ENCODE assay signal across 8 mouse cellular contexts in genomic region chr9:75521788-75522187, GRCm38 (mm10). TPM values are rescaled to one million over a fixed set of nuclear protein-coding genes. Genes with fewer than 3 reads are reported as not detected.
DNase-seq lines count a peak whose midpoint lies in the region; ATAC-seq and TF ChIP-seq lines count a peak whose summit lies in the region.

No protein-coding gene starts in this region.

- peaks cover 0 to 10% of the 10 kb centered on the region in 2 experiments; a peak in 2 of 4 replicates for H3K4me1 ChIP-seq in CH12.LX (ENCODE audit: control insufficient read depth in 1 of 2, insufficient read depth in 2 of 2)
- no peaks in the 10 kb centered on the region for H3K4me1 ChIP-seq in bone marrow, adult 2 months (ENCODE audit: control insufficient read depth, insufficient read depth, low read length)
- H3K4me1 ChIP-seq in limb, embryonic 14.5 days (ENCODE audit: control insufficient read depth, insufficient read depth, low read length) = no peaks in the 10 kb centered on the region
- no peaks in the 10 kb centered on the region for H3K4me1 ChIP-seq in intestine, embryonic 15.5 days (replicated peaks)

- in situ Hi-C loops in CH12.LX (cut with MboI; ENCODE audit: low pct_ligation_motif_present, low pct_unique_long_range_greater_than_20kb, low sequenced_read_pairs) = no loop called here

- no peak for TF ChIP-seq EP300 in CH12.LX (IDR thresholded peaks at IDR 0.05; ENCODE audit: low read length)

- TF ChIP-seq RAD21 in CH12.LX (IDR thresholded peaks at IDR 0.05; ENCODE audit: low read depth, low read length) = peak; percentile 78

- H3K27me3 ChIP-seq in CH12.LX (replicated peaks) = no peaks in the 10 kb centered on the region
- H3K27me3 ChIP-seq in limb, embryonic 14.5 days (ENCODE audit: control insufficient read depth, insufficient read depth, low read length) = no peaks in the 10 kb centered on the region
- H3K27me3 ChIP-seq in intestine, embryonic 15.5 days (replicated peaks) = no peaks in the 10 kb centered on the region

- H3K79me2 ChIP-seq in CH12.LX (replicated peaks; ENCODE audit: control insufficient read depth, extremely low read depth, insufficient read depth, poor library complexity, severe bottlenecking) = no peaks in the 10 kb centered on the region

- H3K9me3 ChIP-seq in CH12.LX (replicated peaks; ENCODE audit: low read length) = no peaks in the 10 kb centered on the region
- no peaks in the 10 kb centered on the region for H3K9me3 ChIP-seq in limb, embryonic 14.5 days (ENCODE audit: control insufficient read depth, low read length)
- H3K9me3 ChIP-seq in intestine, embryonic 15.5 days = no peaks in the 10 kb centered on the region

- H3K36me3 ChIP-seq in CH12.LX (replicated peaks in 1 of 2; ENCODE audit: control insufficient read depth in 1 of 2, insufficient read depth in 1 of 2, low read length in 1 of 2) = peaks cover 9 to 32% of the 10 kb centered on the region in 2 experiments
- H3K36me3 ChIP-seq in limb, embryonic 14.5 days (ENCODE audit: control insufficient read depth, insufficient read depth, low read length) = no peaks in the 10 kb centered on the region
- peaks cover 5% of the 10 kb centered on the region; the same call in 1 of the 2 replicates for H3K36me3 ChIP-seq in intestine, embryonic 15.5 days

- no peak overlapping the region for H3K9ac ChIP-seq in CH12.LX (ENCODE audit: insufficient read depth, low read depth)
- no peak overlapping the region for H3K9ac ChIP-seq in limb, embryonic 14.5 days (ENCODE audit: low read depth, low read length, severe bottlenecking)
- H3K9ac ChIP-seq in intestine, embryonic 15.5 days = no peak overlapping the region

- no peak overlapping the region for H3K4me3 ChIP-seq in CH12.LX (replicated peaks in 1 of 3; ENCODE audit: low read depth in 2 of 3, low read length in 2 of 3, poor library complexity in 1 of 3)
- H3K4me3 ChIP-seq in bone marrow, adult 2 months (replicated peaks; ENCODE audit: control insufficient read depth, low read depth, low read length) = no peak overlapping the region
- H3K4me3 ChIP-seq in limb, embryonic 14.5 days (replicated peaks; ENCODE audit: low read length) = no peak overlapping the region
- no peak overlapping the region for H3K4me3 ChIP-seq in intestine, embryonic 15.5 days (replicated peaks)

- peak; percentile 21 for DNase-seq in layer of hippocampus, adult 9-11 months
- no peak for DNase-seq in layer of hippocampus, adult 8-10 months (ENCODE audit: low spot score in 2 of 2)
- DNase-seq in CH12.LX (ENCODE audit: extremely low read depth) = peak; percentile 85
- peak; percentile 54 for DNase-seq in limb, embryonic 14.5 days (ENCODE audit: low spot score)
- DNase-seq in retina, adult 2 months (ENCODE audit: low read depth, low spot score) = peak; percentile 9

- TF ChIP-seq POLR2A in CH12.LX (IDR thresholded peaks at IDR 0.05; ENCODE audit: low read depth, low read length) = no peak
- no peak for TF ChIP-seq POLR2A in bone marrow, adult 2 months (IDR thresholded peaks at IDR 0.05; ENCODE audit: borderline replicate concordance, control insufficient read depth, low read depth, low read length)
- TF ChIP-seq POLR2A in limb, embryonic 14.5 days (IDR thresholded peaks at IDR 0.05; ENCODE audit: borderline replicate concordance, extremely low read depth, insufficient read depth, insufficient read length) = no peak

- no peak overlapping the region for H3K27ac ChIP-seq in CH12.LX (ENCODE audit: insufficient read depth, low read depth)
- no peak overlapping the region for H3K27ac ChIP-seq in bone marrow, adult 2 months (ENCODE audit: control insufficient read depth, insufficient read depth, low read depth, low read length, poor library complexity)
- no peak overlapping the region for H3K27ac ChIP-seq in limb, embryonic 14.5 days (replicated peaks; ENCODE audit: low read depth, low read length)
- H3K27ac ChIP-seq in intestine, embryonic 15.5 days = no peak overlapping the region

- peak; percentile 88 for ATAC-seq in granulocyte monocyte progenitor cell, adult 5-6 weeks (replicated peaks; ENCODE audit: poor library complexity, severe bottlenecking)
- ATAC-seq in limb, embryonic 14.5 days (ENCODE audit: low FRiP score, low read depth) = no peak
- no peak for ATAC-seq in intestine, embryonic 15.5 days

- TF ChIP-seq CTCF in CH12.LX (conservative IDR thresholded peaks at IDR 0.05 in 1 of 2, IDR thresholded peaks at IDR 0.05 in 1 of 2; ENCODE audit: low read depth in 2 of 2, low read length in 2 of 2) = peak; percentile 38 to 83; a peak in 3 of 4 replicates
- peak; percentile 72 for TF ChIP-seq CTCF in bone marrow, adult 2 months (IDR thresholded peaks at IDR 0.05; ENCODE audit: control insufficient read depth, insufficient read depth, low read length)

- H3K4me2 ChIP-seq in CH12.LX (ENCODE audit: insufficient read depth, low read depth, poor library complexity, severe bottlenecking) = no peak overlapping the region
- H3K4me2 ChIP-seq in limb, embryonic 14.5 days (replicated peaks; ENCODE audit: low read depth, low read length, severe bottlenecking) = no peak overlapping the region
- H3K4me2 ChIP-seq in intestine, embryonic 15.5 days (replicated peaks) = no peak overlapping the region

- dilution Hi-C loops in CH12.LX (cut with MboI; ENCODE audit: extremely low pct_ligation_motif_present, extremely low pct_unique_long_range_greater_than_20kb, low sequenced_read_pairs) = no loop called here

- 56% methylated on average over 4 of the region's 4 CpGs for WGBS in bone marrow, adult 2 months
- WGBS in limb, embryonic 14.5 days = 56% methylated on average over 4 of the region's 4 CpGs
- WGBS in intestine, embryonic 15.5 days = 59% methylated on average over 4 of the region's 4 CpGs

TF ChIP-seq in CH12.LX, 34 proteins besides CTCF, POLR2A, EP300 and RAD21:
- peak; percentile 98 for TF ChIP-seq MYC (IDR thresholded peaks at IDR 0.05; ENCODE audit: low read depth, low read length)
- no peak; the same call in 1 of the 2 replicates for TF ChIP-seq MAX (IDR thresholded peaks at IDR 0.05; ENCODE audit: low read length)
- no peak for TF ChIP-seq CHD2 (IDR thresholded peaks at IDR 0.05; ENCODE audit: low read length)
- peak; percentile 82 for TF ChIP-seq SMC3 (IDR thresholded peaks at IDR 0.05; ENCODE audit: low read depth, low read length)
- no peak for TF ChIP-seq TCF12 (IDR thresholded peaks at IDR 0.05; ENCODE audit: low read depth, low read length)
- no peak for TF ChIP-seq JUND (conservative IDR thresholded peaks at IDR 0.05; ENCODE audit: low read depth, low read length)
- TF ChIP-seq GABPA (IDR thresholded peaks at IDR 0.05; ENCODE audit: insufficient replicate concordance, low read depth, low read length) = no peak
- TF ChIP-seq HCFC1 (IDR thresholded peaks at IDR 0.05; ENCODE audit: low read depth, low read length) = no peak
- no peak for TF ChIP-seq KAT2A (IDR thresholded peaks at IDR 0.05; ENCODE audit: insufficient replicate concordance, low read length)
- no peak for TF ChIP-seq USF1 (IDR thresholded peaks at IDR 0.05; ENCODE audit: low read depth, low read length)
- TF ChIP-seq RCOR1 (conservative IDR thresholded peaks at IDR 0.05; ENCODE audit: low read depth, low read length) = no peak
- TF ChIP-seq USF2 (conservative IDR thresholded peaks at IDR 0.05; ENCODE audit: low read depth, low read length) = no peak
- no peak for TF ChIP-seq SIN3A (IDR thresholded peaks at IDR 0.05; ENCODE audit: low read length)
- no peak for TF ChIP-seq PAX5 (IDR thresholded peaks at IDR 0.05; ENCODE audit: low read length)
- no peak for TF ChIP-seq MAFK (IDR thresholded peaks at IDR 0.05; ENCODE audit: insufficient replicate concordance, low read length)

RNA-seq across cellular contexts. Expression of gene Tmod3, which starts 37.7 kb away (rescaled TPM):
- total RNA-seq in layer of hippocampus, adult 8-10 months (2022) = 10 to 100 TPM; 40.9 to 44.6 (median 42.9) TPM
- total RNA-seq in CH12.LX (2012; rRNA removed) = 40.5 and 41.1 TPM in 2 replicates
- total RNA-seq in CH12.LX (2014; rRNA removed) = 71.0 and 77.1 TPM in 2 replicates
- 52.0 and 59.0 TPM in 2 replicates for polyA plus RNA-seq in CH12.LX (2012; ENCODE audit: insufficient read length, low read depth)
- 16.4 and 28.6 TPM in 2 replicates for polyA plus RNA-seq in bone marrow, adult 2 months (2011; ENCODE audit: insufficient read depth, insufficient read length, low replicate concordance, missing spikeins)
- 52.9 and 58.1 TPM in 2 replicates for total RNA-seq in granulocyte monocyte progenitor cell, adult 5-6 weeks (2014; fragmentation: Nextera tagmentation)
- 59.5 and 64.2 TPM in 2 replicates for total RNA-seq in granulocyte monocyte progenitor cell, adult 5-6 weeks (2017)
- polyA plus RNA-seq in limb, embryonic 14.5 days (2012; rRNA removed) = 41.4 and 48.8 TPM in 2 replicates
- 120 and 121 TPM in 2 replicates for polyA plus RNA-seq in limb, embryonic 14.5 days (2014; fragmentation: Nextera tagmentation; extraction: Ambion mirVana)
- polyA plus RNA-seq in intestine, embryonic 15.5 days (2015; fragmentation: Nextera tagmentation; extraction: Ambion mirVana) = 98.6 and 105 TPM in 2 replicates

Comparison
In these comparisons a context has a peak if more than half of its experiments do, and no peak if none do; other contexts are left out.
1. DNase-seq: peak in layer of hippocampus, adult 9-11 months (single experiment), CH12.LX (single experiment), limb, embryonic 14.5 days (single experiment) and retina, adult 2 months (single experiment); none in layer of hippocampus, adult 8-10 months (0 of 2).